Mouse (Mus musculus) MEL (cell line): ENCODE measurements around the gene Slc25a20. TPM values are rescaled to one million over a fixed set of nuclear protein-coding genes. Genes with fewer than 3 reads are reported as not detected.

Experiments
- DNase-seq: peaks from one replicate; pipeline ENCODE4 v3.0.0; 2011; ENCODE audit warnings: low read depth, low spot score
- H3K27ac ChIP-seq: 2 replicates; pipeline ENCODE4 v1.5.1; 2012; ENCODE audit warnings: low read depth, mild to moderate bottlenecking, control low read depth, low read length, moderate library complexity; ENCODE audit not compliant: control insufficient read depth
- H3K27me3 ChIP-seq, 2 experiments: fragments of 150-350 bp in 1 of 2; sonication (generic) in 1 of 2; 2 replicates each; pipeline ENCODE4 v1.6.1; 2012; ENCODE audit warnings: low read length in 2 of 2, mild to moderate bottlenecking in 2 of 2, improper control_type of control experiment in 1 of 2, moderate library complexity in 1 of 2; ENCODE audit not compliant: insufficient read depth in 2 of 2, control insufficient read depth in 1 of 2
- H3K36me3 ChIP-seq, 2 experiments: 2 replicates each; pipeline ENCODE4 v1.6.1; 2012 to 2014; ENCODE audit warnings: low read length in 2 of 2, improper control_type of control experiment in 1 of 2, inconsistent platforms in 1 of 2, mild to moderate bottlenecking in 1 of 2; ENCODE audit not compliant: insufficient read depth in 2 of 2, control insufficient read depth in 1 of 2
- H3K4me1 ChIP-seq, 2 experiments: fragments of 150-350 bp in 1 of 2; sonication (generic) in 1 of 2; 2 replicates each; pipeline ENCODE4 v1.6.1; 2012; ENCODE audit warnings: low read length in 2 of 2, improper control_type of control experiment in 1 of 2, mild to moderate bottlenecking in 1 of 2; ENCODE audit not compliant: insufficient read depth in 2 of 2, control insufficient read depth in 1 of 2
- H3K4me3 ChIP-seq, 2 experiments: fragments of 150-350 bp in 1 of 2; sonication (generic) in 1 of 2; 2 replicates each; pipeline ENCODE4 v1.5.1; 2012; ENCODE audit warnings: low read depth in 2 of 2, low read length in 2 of 2, mild to moderate bottlenecking in 2 of 2, moderate library complexity in 2 of 2, control low read depth in 1 of 2, improper control_type of control experiment in 1 of 2; ENCODE audit not compliant: control insufficient read depth in 1 of 2, insufficient read depth in 1 of 2
- H3K79me2 ChIP-seq: 2 replicates; pipeline ENCODE4 v1.6.1; 2012; ENCODE audit warnings: mild to moderate bottlenecking, low read length, moderate library complexity; ENCODE audit not compliant: control insufficient read depth, poor library complexity, insufficient read depth
- H3K9ac ChIP-seq: 2 replicates; pipeline ENCODE4 v1.6.1; 2012; ENCODE audit warnings: low read depth, mild to moderate bottlenecking, control low read depth, low read length, moderate library complexity; ENCODE audit not compliant: control insufficient read depth, poor library complexity, severe bottlenecking
- H3K9me3 ChIP-seq: fragments of 150-350 bp; sonication (generic); replicated peaks from 2 replicates; pipeline ENCODE4 v1.6.1; 2012; ENCODE audit warnings: mild to moderate bottlenecking, low read length, improper control_type of control experiment, moderate library complexity; ENCODE audit not compliant: insufficient read depth
- CHD2 ChIP-seq: IDR thresholded peaks from 2 replicates; pipeline ENCODE4 v1.6.1; 2011; ENCODE audit warnings: low read length, improper control_type of control experiment
- CTCF ChIP-seq, 3 experiments: IDR thresholded peaks in 2 of 3; conservative IDR thresholded peaks in 1 of 3; 2 replicates each; pipeline ENCODE4 v1.5.1; 2011 to 2012; ENCODE audit warnings: low read length in 3 of 3, low read depth in 2 of 3, mild to moderate bottlenecking in 2 of 3, improper control_type of control experiment in 1 of 3, inconsistent platforms in 1 of 3, mixed read lengths in 1 of 3, moderate library complexity in 1 of 3; ENCODE audit not compliant: control insufficient read depth in 1 of 3, insufficient read depth in 1 of 3, poor library complexity in 1 of 3, severe bottlenecking in 1 of 3
- EP300 ChIP-seq, 2 experiments: IDR thresholded peaks; 2 replicates each; pipeline ENCODE4 v1.6.1; 2011; ENCODE audit warnings: improper control_type of control experiment in 2 of 2, low read length in 2 of 2, low read depth in 1 of 2, mild to moderate bottlenecking in 1 of 2
- ETS1 ChIP-seq: IDR thresholded peaks from 2 replicates; pipeline ENCODE4 v1.6.1; 2012; ENCODE audit warnings: low read depth, mild to moderate bottlenecking, inconsistent platforms, low read length, improper control_type of control experiment, moderate library complexity
- GATA1 ChIP-seq: IDR thresholded peaks from 2 replicates; pipeline ENCODE4 v1.6.1; 2011; ENCODE audit warnings: low read depth, low read length, improper control_type of control experiment
- KAT2A ChIP-seq: conservative IDR thresholded peaks from 2 replicates; pipeline ENCODE4 v1.6.1; 2012; ENCODE audit warnings: low read depth, low read length, improper control_type of control experiment, inconsistent platforms
- MAFK ChIP-seq: IDR thresholded peaks from 2 replicates; pipeline ENCODE4 v1.6.1; 2011; ENCODE audit warnings: low read depth, mild to moderate bottlenecking, low read length, improper control_type of control experiment, borderline replicate concordance
- MEF2A ChIP-seq: IDR thresholded peaks from 2 replicates; pipeline ENCODE4 v1.6.1; 2014; ENCODE audit warnings: low read depth, mild to moderate bottlenecking, inconsistent platforms, low read length, improper control_type of control experiment; ENCODE audit not compliant: poor library complexity, insufficient replicate concordance, severe bottlenecking; ENCODE audit errors: extremely low read depth
- MXI1 ChIP-seq: IDR thresholded peaks from 2 replicates; pipeline ENCODE4 v1.6.1; 2011; ENCODE audit warnings: mild to moderate bottlenecking, low read depth, low read length, improper control_type of control experiment
- MYC ChIP-seq: IDR thresholded peaks from 2 replicates; pipeline ENCODE4 v1.6.1; 2011; ENCODE audit warnings: low read depth, mild to moderate bottlenecking, low read length, improper control_type of control experiment, moderate library complexity
- NELFE ChIP-seq: IDR thresholded peaks from 2 replicates; pipeline ENCODE4 v1.6.1; 2011; ENCODE audit warnings: low read depth, low read length, improper control_type of control experiment
- POLR2A ChIP-seq, 2 experiments: IDR thresholded peaks; 2 replicates each; pipeline ENCODE4 v1.6.1; 2011 to 2012; ENCODE audit warnings: low read length in 2 of 2, mild to moderate bottlenecking in 2 of 2, control low read depth in 1 of 2, improper control_type of control experiment in 1 of 2, low read depth in 1 of 2, moderate library complexity in 1 of 2; ENCODE audit not compliant: control insufficient read depth in 1 of 2, insufficient read depth in 1 of 2, poor library complexity in 1 of 2
- POLR2AphosphoS2 ChIP-seq: IDR thresholded peaks from 2 replicates; pipeline ENCODE4 v1.6.1; 2011; ENCODE audit warnings: low read length, improper control_type of control experiment
- RAD21 ChIP-seq: IDR thresholded peaks from 2 replicates; pipeline ENCODE4 v1.6.1; 2011; ENCODE audit warnings: mild to moderate bottlenecking, low read depth, low read length, improper control_type of control experiment
- SIN3A ChIP-seq: IDR thresholded peaks from 2 replicates; pipeline ENCODE4 v1.6.1; 2012; ENCODE audit warnings: low read length, improper control_type of control experiment, inconsistent platforms
- SMC3 ChIP-seq: IDR thresholded peaks from 2 replicates; pipeline ENCODE4 v1.6.1; 2011; ENCODE audit warnings: low read depth, low read length, improper control_type of control experiment
- TCF12 ChIP-seq: IDR thresholded peaks from 2 replicates; pipeline ENCODE4 v1.6.1; 2014; ENCODE audit warnings: low read depth, mild to moderate bottlenecking, inconsistent platforms, low read length, improper control_type of control experiment, moderate library complexity
- USF2 ChIP-seq, 2 experiments: IDR thresholded peaks; 2 replicates each; pipeline ENCODE4 v1.6.1; 2011 to 2012; ENCODE audit warnings: improper control_type of control experiment in 2 of 2, low read length in 2 of 2, borderline replicate concordance in 1 of 2, inconsistent platforms in 1 of 2, low read depth in 1 of 2, mild to moderate bottlenecking in 1 of 2; ENCODE audit not compliant: insufficient read depth in 1 of 2
- ZC3H11A ChIP-seq: IDR thresholded peaks from 2 replicates; pipeline ENCODE4 v1.6.1; 2012; ENCODE audit warnings: low read depth, mild to moderate bottlenecking, inconsistent platforms, low read length, improper control_type of control experiment
- polyA plus RNA-seq, 2 experiments: library from polyadenylated mRNA; stranded (reverse) in 1 of 2; unstranded in 1 of 2; fragments of >175 nt in 1 of 2; fragments of >200 nt in 1 of 2; gene quantifications; 2 replicates each; pipeline versions ENCODE4 v1.2.1 to v1.2.4; 2012; ENCODE audit warnings: low replicate concordance in 2 of 2, low read depth in 1 of 2; ENCODE audit not compliant: insufficient read length in 2 of 2, insufficient read depth in 1 of 2, missing spikeins in 1 of 2
- total RNA-seq: library from RNA; depleted of rRNA; stranded (reverse); fragments of 300-350 nt; gene quantifications from 2 replicates; pipeline ENCODE4 v1.2.3, GENCODE M21; 2012

Gene Slc25a20
- total and polyA plus RNA-seq, 3 experiments, result 19.3 to 24.1 TPM; not detected in 1

GRCm38 (mm10) chr9:108673151-108673550 is 11.3 kb downstream of the Slc25a20 start:
- Histone ChIP-seq H3K9me3 (no peaks in the 10 kb centered on the region), H3K4me1 (no peaks in the 10 kb centered on the region), H3K27me3 (no peaks in the 10 kb centered on the region), H3K36me3 (no peaks in the 10 kb centered on the region), H3K4me3 (no peak overlapping the region), H3K9ac (no peak overlapping the region), H3K79me2 (no peaks in the 10 kb centered on the region), H3K27ac (no peak overlapping the region)
- TF ChIP-seq MYC, result no peak
- peak; percentile 30; the same call in 1 of the 2 replicates for TF ChIP-seq SMC3
- no peak for TF ChIP-seq EP300 (IDR thresholded peaks at IDR 0.05; ENCODE audit: low read depth in 1 of 2, low read length in 2 of 2)
- no peak for TF ChIP-seq MEF2A
- peak; percentile 10 for TF ChIP-seq RAD21
- no peak for TF ChIP-seq MXI1
- peak; percentile 47 to 51 (median 48) for TF ChIP-seq CTCF (IDR thresholded peaks at IDR 0.05 in 2 of 3, conservative IDR thresholded peaks at IDR 0.05 in 1 of 3; ENCODE audit: control insufficient read depth in 1 of 3, insufficient read depth in 1 of 3, low read depth in 2 of 3, low read length in 3 of 3, poor library complexity in 1 of 3, severe bottlenecking in 1 of 3)
- no peak for TF ChIP-seq TCF12
- no peak for TF ChIP-seq GATA1
- peak; percentile 59 for DNase-seq

DNA sequence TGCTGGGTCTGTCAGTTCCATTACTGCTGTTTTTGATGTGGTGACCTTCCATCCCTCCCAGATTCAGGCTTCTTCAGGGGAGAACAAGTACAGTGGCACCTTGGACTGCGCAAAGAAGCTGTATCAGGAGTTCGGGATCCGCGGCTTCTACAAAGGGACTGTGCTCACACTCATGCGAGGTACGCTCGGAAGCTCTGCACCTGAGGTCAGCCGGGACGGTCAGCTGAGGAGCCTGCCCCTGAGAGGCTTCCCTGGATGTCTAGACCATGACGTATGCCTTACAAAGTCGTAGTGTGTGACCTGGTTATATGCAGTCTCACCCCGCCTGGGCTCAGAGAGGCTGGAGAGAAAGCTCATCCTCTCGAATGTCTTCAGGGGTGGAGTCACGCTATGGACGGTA is 18.1 kb downstream of the Slc25a20 start:
- H3K9me3 ChIP-seq, result no peaks in the 10 kb centered on the region
- no peak overlapping the region for H3K9ac ChIP-seq
- no peak overlapping the region for H3K4me3 ChIP-seq
- H3K27me3 ChIP-seq, result no peaks in the 10 kb centered on the region
- no peak overlapping the region for H3K27ac ChIP-seq
- H3K36me3 ChIP-seq, result peaks cover 0 to 2% of the 10 kb centered on the region in 2 experiments; a peak in 2 of 4 replicates
- DNase-seq, result no peak
- TF ChIP-seq USF2 (IDR thresholded peaks at IDR 0.05; ENCODE audit: borderline replicate concordance in 1 of 2, insufficient read depth in 1 of 2, low read depth in 1 of 2, low read length in 2 of 2), result no peak
- TF ChIP-seq KAT2A, result no peak
- TF ChIP-seq MAFK, result no peak
- TF ChIP-seq NELFE, result no peak
- no peak for TF ChIP-seq POLR2AphosphoS2
- no peak for TF ChIP-seq SMC3
- TF ChIP-seq CHD2, result no peak
- TF ChIP-seq POLR2A (IDR thresholded peaks at IDR 0.05; ENCODE audit: control insufficient read depth in 1 of 2, insufficient read depth in 1 of 2, low read depth in 1 of 2, low read length in 2 of 2, poor library complexity in 1 of 2), result no peak
- TF ChIP-seq ETS1, result no peak
- TF ChIP-seq CTCF (IDR thresholded peaks at IDR 0.05 in 2 of 3, conservative IDR thresholded peaks at IDR 0.05 in 1 of 3; ENCODE audit: control insufficient read depth in 1 of 3, insufficient read depth in 1 of 3, low read depth in 2 of 3, low read length in 3 of 3, poor library complexity in 1 of 3, severe bottlenecking in 1 of 3), result no peak
- TF ChIP-seq SIN3A, result no peak
- no peak for TF ChIP-seq RAD21
- no peak for TF ChIP-seq ZC3H11A
- H3K79me2 ChIP-seq, result no peaks in the 10 kb centered on the region
- H3K4me1 ChIP-seq, result no peaks in the 10 kb centered on the region
